Mouse (Mus musculus): ENCODE data around the gene Etfa.

Etfa gene

GRCm38 (mm10) chr9:55510651-55511235 lies 1.3 kb downstream of the Etfa start:
- DNase-seq, result peak; percentile 12

DNA sequence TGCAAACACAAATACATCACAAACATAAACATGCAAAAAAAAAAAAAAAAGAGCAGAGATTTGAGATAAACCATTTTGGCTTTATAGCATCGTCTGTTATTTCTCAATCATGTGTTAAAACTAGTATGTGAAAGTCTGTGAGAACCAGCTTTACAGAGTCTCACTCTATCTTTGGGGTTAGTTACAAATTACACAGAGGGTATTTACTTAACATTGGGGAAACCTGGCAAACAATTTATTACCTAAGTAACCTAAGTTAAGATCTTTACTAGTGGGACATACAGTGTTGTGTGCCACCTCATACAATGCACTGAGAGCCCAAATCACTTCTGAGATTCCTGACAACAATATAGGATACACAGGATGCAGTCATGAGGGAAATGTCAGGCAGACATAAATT lies 2.3 kb downstream of the Etfa start:
- no peak for DNase-seq

DNA sequence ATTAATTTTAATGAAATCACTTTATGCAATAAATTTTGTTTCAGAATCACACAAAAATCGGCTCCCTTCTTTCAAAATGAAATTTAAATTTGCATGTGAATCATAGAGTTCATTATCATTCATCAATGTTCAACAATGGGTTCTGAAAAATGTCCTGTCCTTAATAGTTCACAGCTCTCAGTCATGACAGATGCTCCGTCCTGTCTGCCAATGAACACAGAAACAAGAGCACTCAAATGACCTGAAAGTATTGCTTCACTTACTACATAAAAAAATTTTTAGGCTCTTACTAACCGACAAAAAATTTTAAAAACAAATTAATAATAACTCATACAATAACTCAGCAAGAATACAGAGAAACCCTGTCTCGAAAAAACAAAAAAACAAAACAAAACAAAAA lies 3.3 kb downstream of the Etfa start:
- no peak for DNase-seq

DNA sequence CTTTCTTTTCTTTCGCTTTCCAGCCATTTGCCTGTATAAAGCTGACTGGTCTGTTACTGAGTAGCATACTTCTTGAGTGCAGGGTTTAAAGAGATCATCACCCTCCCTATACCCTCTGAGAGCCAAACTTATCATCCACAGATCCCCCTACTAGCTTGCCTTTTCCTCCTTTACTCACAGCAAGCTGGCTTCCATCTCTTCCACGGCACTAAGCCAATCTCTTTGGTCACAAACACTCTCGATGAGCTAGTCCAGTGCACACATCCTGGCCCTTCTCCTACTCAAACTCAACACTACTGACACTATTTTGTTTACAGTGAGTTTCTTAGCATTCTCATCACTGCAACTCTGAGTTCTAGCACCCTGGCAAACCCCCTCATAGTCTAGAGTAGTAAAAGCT lies 4.1 kb downstream of the Etfa start:
- DNase-seq, result no peak

GRCm38 (mm10) chr9:55482116-55482515 lies 29.9 kb downstream of the Etfa start:
- no peak for DNase-seq

DNA sequence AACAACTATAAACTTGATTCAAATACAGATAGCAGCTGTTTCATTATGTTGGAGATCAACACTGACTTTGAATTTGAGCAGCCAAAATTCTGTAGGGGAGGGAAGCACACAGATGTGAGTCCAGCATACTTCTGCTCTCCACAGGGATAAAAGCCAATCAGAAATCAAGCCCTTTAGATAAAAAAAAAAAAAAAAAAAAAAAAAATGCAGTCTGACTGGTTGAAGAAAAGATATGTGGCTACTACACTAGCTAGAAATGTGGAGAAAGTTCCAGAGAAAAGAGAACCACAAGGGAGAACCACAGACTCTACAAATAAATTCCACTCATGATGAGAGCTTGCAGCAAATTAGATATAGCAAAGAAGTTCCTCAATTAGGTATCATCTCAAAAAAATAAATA lies 33.3 kb downstream of the Etfa start:
- no peak for DNase-seq

DNA sequence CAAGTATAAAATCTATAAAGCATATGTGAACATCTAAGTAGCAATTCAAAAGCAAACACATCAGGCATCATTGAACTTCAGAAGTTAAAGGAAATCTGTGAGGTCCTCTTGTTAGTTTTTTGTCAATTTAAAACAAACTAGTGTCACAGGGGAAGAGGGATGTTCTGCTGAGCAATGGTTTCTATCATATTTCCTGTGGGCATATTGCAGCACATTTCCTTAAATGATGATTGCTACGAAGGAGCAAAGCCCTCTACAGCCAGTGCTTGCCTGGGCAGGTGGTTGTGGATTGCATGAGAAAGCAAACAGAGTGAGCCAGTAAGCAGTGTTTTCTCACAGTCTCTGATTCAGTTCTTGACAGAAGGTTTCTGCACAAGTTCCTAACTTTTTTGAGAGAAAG lies 36.0 kb downstream of the Etfa start:
- no peak for DNase-seq

GRCm38 (mm10) chr9:55468397-55468796 lies 43.6 kb downstream of the Etfa start:
- DNase-seq, result no peak

GRCm38 (mm10) chr9:55453366-55453765 lies 58.7 kb downstream of the Etfa start:
- DNase-seq, result no peak

- no peak for DNase-seq
Measured at GRCm38 (mm10) chr9:55452906-55453305, 59.1 kb downstream of the Etfa start.

- no peak for DNase-seq
Measured at GRCm38 (mm10) chr9:55451426-55451825, 60.6 kb downstream of the Etfa start.

DNA sequence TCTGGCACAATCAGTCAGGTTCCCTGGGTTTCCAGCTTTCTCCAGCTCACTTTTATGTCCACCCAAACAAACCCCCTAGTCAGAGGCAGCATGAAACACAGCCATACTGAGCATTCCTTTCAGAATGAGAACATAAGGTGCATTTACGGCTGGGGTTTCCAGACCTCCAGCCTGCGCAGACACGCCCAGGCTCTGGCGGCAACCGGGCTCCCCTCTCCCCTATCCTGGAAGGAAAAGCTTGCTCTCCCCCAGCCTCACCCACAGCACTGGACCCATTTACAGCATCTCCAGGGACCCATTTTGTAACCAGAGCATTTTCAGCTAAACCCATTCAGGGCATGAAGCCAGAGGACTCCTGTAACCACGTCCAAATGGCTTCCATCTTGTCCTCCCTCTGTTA lies 62.0 kb downstream of the Etfa start:
- DNase-seq, result no peak

- no peak for DNase-seq
Measured at GRCm38 (mm10) chr9:55449108-55449507, 62.9 kb downstream of the Etfa start.

- DNase-seq, result no peak
Measured at GRCm38 (mm10) chr9:55447509-55447908, 64.5 kb downstream of the Etfa start.

- DNase-seq, result no peak
Measured at GRCm38 (mm10) chr9:55439206-55439780, 72.8 kb downstream of the Etfa start.

- DNase-seq, result no peak
Measured at GRCm38 (mm10) chr9:55438433-55438832, 73.6 kb downstream of the Etfa start.

DNA sequence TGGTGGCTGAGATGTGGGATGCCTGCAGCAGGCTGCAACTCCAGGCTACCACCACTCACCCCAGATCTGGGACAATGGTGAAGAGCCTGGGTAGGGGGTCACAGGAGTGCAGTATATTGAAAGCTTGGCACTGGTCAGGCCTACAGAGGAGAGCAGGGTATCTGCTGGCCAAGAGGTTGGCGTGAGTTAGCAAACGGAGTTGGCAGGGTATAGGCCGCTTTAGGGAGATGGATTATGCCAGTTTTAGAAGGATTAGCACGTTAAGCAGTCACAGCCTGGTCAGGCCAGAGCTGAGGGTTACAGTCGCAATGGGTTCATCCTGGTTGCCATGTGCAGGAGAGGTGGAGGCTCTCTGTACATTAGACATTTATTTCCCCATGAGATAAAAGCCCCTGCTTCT lies 78.2 kb downstream of the Etfa start:
- DNase-seq, result no peak

GRCm38 (mm10) chr9:55432306-55433289 lies 79.4 kb downstream of the Etfa start:
- no peak for DNase-seq

GRCm38 (mm10) chr9:55430133-55430532 lies 81.9 kb downstream of the Etfa start:
- peak; percentile 40 for DNase-seq

DNA sequence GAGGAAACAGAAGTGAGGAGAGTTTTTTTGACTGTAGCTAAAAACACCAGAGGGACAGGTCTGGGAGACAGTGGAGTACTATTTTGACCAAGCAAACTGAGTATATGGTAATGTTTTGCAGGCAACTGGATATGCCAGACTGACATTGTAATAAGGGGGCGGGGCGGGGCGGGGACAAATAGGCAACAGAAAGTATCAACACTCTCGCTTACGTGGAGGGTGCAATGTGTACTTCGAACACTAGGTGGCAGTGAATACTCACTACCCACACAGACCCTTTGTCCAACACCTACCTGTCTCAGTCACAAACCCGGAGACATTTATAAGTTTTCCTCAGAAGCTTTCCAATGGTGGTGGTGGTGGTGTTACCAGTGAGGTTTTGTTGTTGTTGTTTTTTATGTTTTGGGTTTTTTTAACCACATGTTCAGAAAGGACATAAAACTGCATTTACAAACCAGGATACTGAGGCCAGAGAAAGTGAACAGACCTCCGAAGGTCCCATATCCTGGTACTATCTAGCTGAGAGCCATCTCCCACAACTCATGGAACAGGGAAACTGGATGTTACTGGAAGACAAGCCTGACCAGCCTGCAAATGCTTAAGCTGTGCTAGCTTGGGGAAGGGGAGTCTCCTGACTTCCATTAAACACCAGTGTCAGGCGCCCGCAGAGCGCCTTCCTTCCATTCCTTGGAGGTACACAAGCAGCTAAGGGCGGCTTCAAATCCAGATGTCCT lies 82.6 kb downstream of the Etfa start:
- peak; percentile 80 for DNase-seq

GRCm38 (mm10) chr9:55425271-55425810 lies 86.7 kb downstream of the Etfa start:
- no peak for DNase-seq

- DNase-seq, result peak; percentile 13
Measured at GRCm38 (mm10) chr9:55423451-55424424, 88.3 kb downstream of the Etfa start.

Data from kidney, adult 18-20 months (tissue).